Mouse (Mus musculus): Measurements from ENCODE around the gene E330017A01Rik. TPM values are rescaled to one million over a fixed set of nuclear protein-coding genes. Genes with fewer than 3 reads are reported as not detected.
A peak's percentile ranks its signal among the peaks of the same experiment; 100 is the strongest.

Gene E330017A01Rik
- polyA plus RNA-seq (2014; fragmentation: Nextera tagmentation; extraction: Ambion mirVana): not detected in 2 replicates

GRCm38 (mm10) chr16:58638689-58639175 is at the start of gene E330017A01Rik:
TSS of gene E330017A01Rik (minus strand) at chr16:58638739.
- Histone ChIP-seq H3K4me1 (ENCODE audit: control insufficient read depth, insufficient read depth, low read length) (no peaks in the 10 kb centered on the region), H3K4me3 (ENCODE audit: low read depth, low read length) (no peak within 1 kb of the TSS), H3K27me3 (replicated peaks; ENCODE audit: control insufficient read depth, insufficient read depth, low read length) (no peaks in the 10 kb centered on the region), H3K9me3 (ENCODE audit: control insufficient read depth, low read length) (no peaks in the 10 kb centered on the region), H3K9ac (ENCODE audit: low read depth, low read length) (no peak within 1 kb of the TSS), H3K4me2 (ENCODE audit: low read depth, low read length) (no peak within 1 kb of the TSS), H3K36me3 (ENCODE audit: control insufficient read depth, insufficient read depth, low read length) (no peaks in the 10 kb centered on the region), H3K27ac (replicated peaks; ENCODE audit: low read depth, low read length) (no peak within 1 kb of the TSS)
- DNase-seq (ENCODE audit: low spot score) (no peak), ATAC-seq (ENCODE audit: low read depth) (no peak)
- 78% methylated on average over 3 of the region's 3 CpGs for WGBS

- DNase-seq (ENCODE audit: low spot score): no peak
- no peak for ATAC-seq (ENCODE audit: low read depth)
- 71% methylated on average over 20 of the region's 20 CpGs for WGBS
- Histone ChIP-seq H3K9ac (ENCODE audit: low read depth, low read length) (no peak overlapping the region), H3K27me3 (replicated peaks; ENCODE audit: control insufficient read depth, insufficient read depth, low read length) (no peaks in the 10 kb centered on the region), H3K4me2 (ENCODE audit: low read depth, low read length) (no peak overlapping the region), H3K36me3 (ENCODE audit: control insufficient read depth, insufficient read depth, low read length) (peaks cover 10% of the 10 kb centered on the region), H3K4me3 (ENCODE audit: low read depth, low read length) (no peak overlapping the region), H3K4me1 (ENCODE audit: control insufficient read depth, insufficient read depth, low read length) (no peaks in the 10 kb centered on the region), H3K27ac (replicated peaks; ENCODE audit: low read depth, low read length) (no peak overlapping the region), H3K9me3 (ENCODE audit: control insufficient read depth, low read length) (no peaks in the 10 kb centered on the region)
These were observed 47.3 kb upstream of the E330017A01Rik start for GRCm38 (mm10) chr16:58685548-58686537.

- H3K9me3 ChIP-seq (ENCODE audit: control insufficient read depth, low read length): no peaks in the 10 kb centered on the region
- DNase-seq (ENCODE audit: low spot score) (no peak), ATAC-seq (ENCODE audit: low read depth) (no peak)
- no peaks in the 10 kb centered on the region for H3K4me1 ChIP-seq (ENCODE audit: control insufficient read depth, insufficient read depth, low read length)
- no peak overlapping the region for H3K4me2 ChIP-seq (ENCODE audit: low read depth, low read length)
- no peak overlapping the region for H3K9ac ChIP-seq (ENCODE audit: low read depth, low read length)
- H3K4me3 ChIP-seq (ENCODE audit: low read depth, low read length): no peak overlapping the region
- H3K27ac ChIP-seq (replicated peaks; ENCODE audit: low read depth, low read length): no peak overlapping the region
- no peaks in the 10 kb centered on the region for H3K27me3 ChIP-seq (replicated peaks; ENCODE audit: control insufficient read depth, insufficient read depth, low read length)
- H3K36me3 ChIP-seq (ENCODE audit: control insufficient read depth, insufficient read depth, low read length): peaks cover 15% of the 10 kb centered on the region
These were observed 46.0 kb upstream of the E330017A01Rik start for GRCm38 (mm10) chr16:58684537-58684936.

GRCm38 (mm10) chr16:58683911-58684310 is 45.4 kb upstream of the E330017A01Rik start:
- peaks cover 18% of the 10 kb centered on the region for H3K36me3 ChIP-seq (ENCODE audit: control insufficient read depth, insufficient read depth, low read length)
- no peaks in the 10 kb centered on the region for H3K27me3 ChIP-seq (replicated peaks; ENCODE audit: control insufficient read depth, insufficient read depth, low read length)
- no peak overlapping the region for H3K4me3 ChIP-seq (ENCODE audit: low read depth, low read length)
- 87% methylated on average over 4 of the region's 4 CpGs for WGBS
- H3K9me3 ChIP-seq (ENCODE audit: control insufficient read depth, low read length): no peaks in the 10 kb centered on the region
- DNase-seq (ENCODE audit: low spot score) (no peak), ATAC-seq (ENCODE audit: low read depth) (no peak)
- no peaks in the 10 kb centered on the region for H3K4me1 ChIP-seq (ENCODE audit: control insufficient read depth, insufficient read depth, low read length)
- no peak overlapping the region for H3K9ac ChIP-seq (ENCODE audit: low read depth, low read length)
- no peak overlapping the region for H3K27ac ChIP-seq (replicated peaks; ENCODE audit: low read depth, low read length)
- H3K4me2 ChIP-seq (ENCODE audit: low read depth, low read length): no peak overlapping the region

GRCm38 (mm10) chr16:58682870-58683269 is 44.3 kb upstream of the E330017A01Rik start:
- WGBS: 76% methylated on average over 7 of the region's 7 CpGs
- no peaks in the 10 kb centered on the region for H3K9me3 ChIP-seq (ENCODE audit: control insufficient read depth, low read length)
- H3K27ac ChIP-seq (replicated peaks; ENCODE audit: low read depth, low read length): no peak overlapping the region
- DNase-seq (ENCODE audit: low spot score): peak; percentile 45
- no peaks in the 10 kb centered on the region for H3K27me3 ChIP-seq (replicated peaks; ENCODE audit: control insufficient read depth, insufficient read depth, low read length)
- ATAC-seq (ENCODE audit: low read depth): peak; percentile 70; the same call in 1 of the 2 replicates
- no peaks in the 10 kb centered on the region for H3K4me1 ChIP-seq (ENCODE audit: control insufficient read depth, insufficient read depth, low read length)
- no peak overlapping the region for H3K4me3 ChIP-seq (ENCODE audit: low read depth, low read length)
- no peak overlapping the region for H3K9ac ChIP-seq (ENCODE audit: low read depth, low read length)
- peaks cover 27% of the 10 kb centered on the region for H3K36me3 ChIP-seq (ENCODE audit: control insufficient read depth, insufficient read depth, low read length)
- H3K4me2 ChIP-seq (ENCODE audit: low read depth, low read length): no peak overlapping the region

GRCm38 (mm10) chr16:58682046-58682445 is 43.5 kb upstream of the E330017A01Rik start:
- no peak overlapping the region for H3K4me2 ChIP-seq (ENCODE audit: low read depth, low read length)
- H3K27me3 ChIP-seq (replicated peaks; ENCODE audit: control insufficient read depth, insufficient read depth, low read length): no peaks in the 10 kb centered on the region
- H3K4me1 ChIP-seq (ENCODE audit: control insufficient read depth, insufficient read depth, low read length): no peaks in the 10 kb centered on the region
- H3K4me3 ChIP-seq (ENCODE audit: low read depth, low read length): no peak overlapping the region
- no peaks in the 10 kb centered on the region for H3K9me3 ChIP-seq (ENCODE audit: control insufficient read depth, low read length)
- ATAC-seq (ENCODE audit: low read depth) (no peak), DNase-seq (ENCODE audit: low spot score) (no peak)
- peaks cover 35% of the 10 kb centered on the region for H3K36me3 ChIP-seq (ENCODE audit: control insufficient read depth, insufficient read depth, low read length)
- 93% methylated on average over 6 of the region's 6 CpGs for WGBS
- H3K9ac ChIP-seq (ENCODE audit: low read depth, low read length): no peak overlapping the region
- no peak overlapping the region for H3K27ac ChIP-seq (replicated peaks; ENCODE audit: low read depth, low read length)

GRCm38 (mm10) chr16:58678660-58679059 is 40.1 kb upstream of the E330017A01Rik start:
- peaks cover 61% of the 10 kb centered on the region for H3K36me3 ChIP-seq (ENCODE audit: control insufficient read depth, insufficient read depth, low read length)
- no peak for ATAC-seq (ENCODE audit: low read depth)
- H3K9ac ChIP-seq (ENCODE audit: low read depth, low read length): no peak overlapping the region
- H3K27ac ChIP-seq (replicated peaks; ENCODE audit: low read depth, low read length): no peak overlapping the region
- H3K4me3 ChIP-seq (ENCODE audit: low read depth, low read length): no peak overlapping the region
- no peaks in the 10 kb centered on the region for H3K9me3 ChIP-seq (ENCODE audit: control insufficient read depth, low read length)
- WGBS: 81% methylated on average over 7 of the region's 7 CpGs
- no peaks in the 10 kb centered on the region for H3K27me3 ChIP-seq (replicated peaks; ENCODE audit: control insufficient read depth, insufficient read depth, low read length)
- no peak for DNase-seq (ENCODE audit: low spot score)
- no peak overlapping the region for H3K4me2 ChIP-seq (ENCODE audit: low read depth, low read length)
- no peaks in the 10 kb centered on the region for H3K4me1 ChIP-seq (ENCODE audit: control insufficient read depth, insufficient read depth, low read length)

- Histone ChIP-seq H3K4me2 (ENCODE audit: low read depth, low read length) (no peak overlapping the region), H3K4me1 (ENCODE audit: control insufficient read depth, insufficient read depth, low read length) (no peaks in the 10 kb centered on the region), H3K27ac (replicated peaks; ENCODE audit: low read depth, low read length) (no peak overlapping the region), H3K36me3 (ENCODE audit: control insufficient read depth, insufficient read depth, low read length) (peaks cover 66% of the 10 kb centered on the region), H3K9me3 (ENCODE audit: control insufficient read depth, low read length) (no peaks in the 10 kb centered on the region), H3K4me3 (ENCODE audit: low read depth, low read length) (no peak overlapping the region), H3K27me3 (replicated peaks; ENCODE audit: control insufficient read depth, insufficient read depth, low read length) (no peaks in the 10 kb centered on the region), H3K9ac (ENCODE audit: low read depth, low read length) (no peak overlapping the region)
- DNase-seq (ENCODE audit: low spot score) (no peak), ATAC-seq (ENCODE audit: low read depth) (0 out of 2 replicates have a peak, but pooled peaks have one; percentile 33)
- 71% methylated on average over 5 of the region's 5 CpGs for WGBS
These were observed 39.0 kb upstream of the E330017A01Rik start for GRCm38 (mm10) chr16:58677491-58677890.

Data from embryonic facial prominence, embryonic 14.5 days (tissue).